Mouse (Mus musculus) cerebellum, adult 9-11 months (tissue): ENCODE results near the gene Wipi1.

Experiments used
- DNase-seq: peaks from one replicate; pipeline ENCODE4 v3.0.0; 2022

Gene Wipi1

GRCm38 (mm10) chr11:109616766-109617165 lies 5.0 kb upstream of the Wipi1 start:
- no peak for DNase-seq

GRCm38 (mm10) chr11:109616352-109616751 lies 4.6 kb upstream of the Wipi1 start:
- DNase-seq: no peak

- DNase-seq: no peak
These were observed 3.5 kb upstream of the Wipi1 start for GRCm38 (mm10) chr11:109615286-109615685.

DNA sequence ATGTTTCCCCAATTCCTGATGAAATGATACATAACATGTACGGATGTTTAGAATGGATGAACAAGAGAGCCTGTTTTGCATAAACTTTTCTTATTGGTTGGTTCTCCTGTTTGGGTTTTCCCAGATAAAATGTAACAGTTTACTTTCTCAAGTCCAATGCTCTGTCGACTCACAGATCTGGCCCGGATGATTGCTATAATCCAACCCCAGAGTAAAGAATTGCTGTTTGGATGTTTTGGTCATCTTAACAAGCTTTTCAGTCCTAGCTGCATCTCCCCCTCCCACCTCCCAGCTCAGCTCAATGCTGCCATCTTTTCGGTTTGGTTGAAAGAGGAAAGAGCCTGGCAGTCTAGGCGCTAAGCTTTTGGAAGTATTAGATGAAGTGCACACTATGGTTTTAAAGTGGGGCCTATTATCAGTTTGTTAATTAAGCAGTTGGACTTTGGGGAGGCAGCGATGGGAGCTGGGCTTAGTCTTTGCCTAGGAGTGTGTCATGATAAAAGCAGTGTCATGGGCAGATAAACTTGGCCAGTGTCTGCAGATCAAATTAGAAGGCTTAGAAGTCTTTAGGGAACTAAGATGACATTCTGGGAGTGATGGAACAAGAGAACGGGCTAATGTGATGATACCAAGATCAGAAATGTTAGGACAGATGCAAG lies 1.2 kb upstream of the Wipi1 start:
- DNase-seq: no peak

DNA sequence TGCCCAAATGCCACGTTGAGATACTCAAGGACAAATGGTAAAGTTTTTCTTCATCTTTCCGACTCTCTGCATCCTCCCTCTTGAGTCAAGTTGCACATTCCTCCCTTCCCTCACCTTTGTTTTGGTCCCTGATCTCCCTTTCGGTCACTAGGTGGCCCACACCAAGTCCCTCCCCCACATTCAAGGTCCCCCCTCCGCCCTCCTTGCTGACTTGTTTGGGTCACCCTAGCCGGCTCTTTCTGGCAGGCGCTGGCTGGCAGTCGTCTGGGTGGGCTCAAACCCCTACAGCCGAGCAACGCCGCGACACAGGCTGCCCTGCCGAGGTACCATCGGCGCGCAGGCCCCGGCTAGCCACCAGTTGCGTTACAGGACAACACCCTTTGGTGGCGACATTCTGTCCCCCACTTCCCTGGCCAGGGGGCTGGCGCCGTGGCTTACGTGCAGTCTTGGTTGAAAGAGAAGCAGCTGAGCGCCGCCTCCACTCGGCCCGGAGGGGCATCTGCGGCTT lies 918 bp downstream of the Wipi1 start:
- DNase-seq: no peak

DNA sequence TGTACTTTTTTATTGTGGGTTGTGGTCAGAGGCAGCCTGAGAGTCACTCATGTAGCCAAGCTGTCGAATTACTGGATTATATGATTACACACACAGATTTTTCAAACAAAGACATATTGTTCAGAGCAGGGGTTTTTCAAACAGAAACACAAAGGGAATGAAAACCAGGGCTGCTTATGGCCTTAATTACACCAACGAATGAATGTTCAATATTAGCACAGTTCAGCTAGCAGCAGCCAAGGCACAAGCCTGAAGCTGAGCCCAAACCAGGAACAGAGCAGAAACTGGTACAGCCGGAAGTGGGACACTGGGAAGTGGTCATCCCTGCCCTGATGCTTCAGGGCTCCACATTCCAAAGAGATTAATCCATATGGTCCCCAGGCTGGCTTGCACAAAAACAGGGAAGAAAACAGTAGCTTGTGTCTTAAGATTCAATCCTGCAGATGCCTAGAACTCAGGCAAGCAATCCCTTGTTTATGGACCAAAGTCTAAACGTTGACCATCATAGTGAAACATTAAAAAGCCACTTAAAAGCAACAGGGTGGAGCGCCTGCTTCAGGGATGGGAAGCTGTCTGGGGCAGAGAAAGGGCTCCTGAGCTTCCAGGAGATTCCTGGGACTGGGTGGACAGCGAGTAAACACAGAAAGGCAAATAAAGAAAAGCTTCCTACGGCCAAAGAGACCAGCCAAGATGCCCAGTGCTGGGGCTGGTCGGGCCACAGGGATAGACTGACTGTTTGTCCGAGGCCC lies 1.5 kb downstream of the Wipi1 start:
- no peak for DNase-seq

- DNase-seq: no peak
These were observed 2.7 kb downstream of the Wipi1 start for GRCm38 (mm10) chr11:109608976-109609625.

DNA sequence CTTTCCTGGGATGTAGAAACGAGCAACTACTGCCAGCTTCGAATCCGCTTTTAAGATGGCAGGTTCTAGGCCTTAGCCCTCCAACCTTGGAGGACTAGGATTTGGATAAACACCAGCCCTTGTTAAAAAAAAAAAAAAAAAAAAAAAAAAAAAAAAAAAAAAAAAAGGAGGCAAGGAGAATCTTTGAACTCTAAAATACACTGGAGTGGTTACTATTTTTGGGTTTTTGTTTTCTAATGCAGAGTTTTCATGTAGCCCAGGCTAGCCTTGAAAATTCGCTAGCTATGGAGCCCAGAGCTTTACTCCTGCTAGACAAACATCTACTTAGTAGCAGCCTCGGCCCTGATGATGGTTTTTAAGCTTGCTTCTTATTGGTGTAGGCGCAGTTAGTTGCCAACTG lies 4.2 kb downstream of the Wipi1 start:
- DNase-seq: no peak

DNA sequence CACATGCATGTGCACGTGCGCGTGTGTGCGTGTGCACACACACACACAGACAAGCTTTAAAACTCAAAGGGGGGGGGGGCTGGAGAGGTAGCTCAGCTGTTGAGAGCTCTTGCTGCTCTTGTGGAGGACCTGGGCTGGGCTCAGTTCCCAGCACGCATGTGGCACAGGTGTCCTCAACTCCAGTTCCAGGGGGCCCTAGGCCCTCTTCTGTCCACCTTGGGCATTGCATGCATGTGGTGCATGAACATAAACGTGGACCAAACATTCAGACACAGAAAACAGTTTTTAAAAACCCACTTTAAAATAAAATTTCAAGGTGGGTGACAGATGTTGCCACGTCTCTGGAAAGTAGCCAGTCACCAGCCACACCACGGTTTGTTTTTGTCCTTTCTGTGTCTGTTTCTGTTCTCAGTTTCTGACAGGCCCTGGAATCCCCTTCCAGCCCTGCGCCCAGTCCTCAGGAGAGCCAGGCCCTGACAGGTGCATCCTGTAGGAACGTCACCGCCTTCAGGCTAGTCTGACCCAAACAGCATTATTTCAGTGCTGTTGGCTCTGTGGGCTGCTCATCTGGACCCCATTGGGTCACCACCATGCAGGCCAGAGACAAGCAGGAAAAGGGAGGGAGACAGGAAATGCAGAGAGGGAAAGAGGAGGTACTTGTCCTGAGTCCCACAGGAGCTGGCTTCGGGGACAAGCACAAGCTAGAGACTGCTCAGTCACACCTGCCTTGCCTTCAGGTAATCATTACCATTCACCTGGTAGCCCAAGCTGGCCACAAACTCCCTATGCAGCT lies 12.8 kb downstream of the Wipi1 start:
- no peak for DNase-seq

DNA sequence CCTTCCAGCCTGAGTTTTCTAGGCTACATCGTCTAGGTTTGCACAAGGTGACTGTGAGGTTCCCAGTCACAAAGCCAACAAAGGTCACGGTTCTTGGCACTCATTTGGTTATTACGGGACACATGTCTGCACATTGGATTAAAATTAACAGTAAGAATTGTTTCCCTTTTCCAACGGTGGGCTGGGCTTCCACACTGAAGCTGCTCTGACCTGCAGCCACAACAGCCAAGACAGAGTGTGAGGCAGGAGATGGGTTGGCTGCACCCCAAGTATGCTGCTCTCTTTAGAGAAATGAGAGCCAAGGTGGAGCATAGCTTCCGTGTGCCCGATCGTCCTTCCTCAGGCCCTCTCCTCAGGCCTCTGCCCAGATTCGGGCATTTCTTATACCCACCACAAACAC lies 17.0 kb downstream of the Wipi1 start:
- DNase-seq: no peak

DNA sequence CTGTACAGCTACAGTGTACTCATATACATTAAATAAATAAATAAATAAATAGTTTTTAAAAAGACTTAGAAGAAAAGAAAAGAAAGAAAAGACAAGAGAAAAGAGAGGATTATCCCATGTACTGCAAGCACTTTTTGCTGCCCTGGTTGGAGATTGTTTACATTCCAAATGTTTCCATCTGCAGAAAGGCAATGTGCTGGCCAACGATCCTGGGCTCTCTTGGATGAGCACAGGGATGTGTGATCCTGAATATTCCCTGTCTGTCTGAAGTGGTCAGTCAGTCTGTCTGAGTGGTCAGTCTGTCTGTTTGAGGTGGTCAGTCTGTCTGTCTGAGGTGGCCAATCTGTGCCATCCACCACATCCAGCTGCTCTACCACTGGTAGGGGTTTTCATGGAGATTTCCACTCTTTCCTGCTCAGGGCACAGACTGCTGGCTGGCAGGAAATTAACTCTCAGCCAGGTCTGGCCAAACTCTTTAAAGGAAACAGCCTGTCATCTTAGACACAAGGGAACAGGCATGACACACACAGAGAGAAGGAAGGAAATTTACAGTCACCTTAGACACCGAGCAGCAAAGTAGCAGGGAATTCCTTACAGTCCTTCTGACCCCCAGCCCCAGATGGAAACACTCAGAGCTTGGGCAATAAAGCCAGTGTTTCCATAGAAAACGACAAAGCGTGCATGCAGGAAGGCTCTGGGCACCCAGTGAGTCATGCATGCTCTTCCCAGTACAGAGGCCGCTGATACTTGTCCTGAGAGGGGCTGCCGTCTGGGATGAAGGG lies 18.4 kb downstream of the Wipi1 start:
- DNase-seq: no peak

- no peak for DNase-seq
These were observed 20.3 kb downstream of the Wipi1 start for GRCm38 (mm10) chr11:109591511-109591910.

GRCm38 (mm10) chr11:109590012-109590411 lies 21.8 kb downstream of the Wipi1 start:
- no peak for DNase-seq

DNA sequence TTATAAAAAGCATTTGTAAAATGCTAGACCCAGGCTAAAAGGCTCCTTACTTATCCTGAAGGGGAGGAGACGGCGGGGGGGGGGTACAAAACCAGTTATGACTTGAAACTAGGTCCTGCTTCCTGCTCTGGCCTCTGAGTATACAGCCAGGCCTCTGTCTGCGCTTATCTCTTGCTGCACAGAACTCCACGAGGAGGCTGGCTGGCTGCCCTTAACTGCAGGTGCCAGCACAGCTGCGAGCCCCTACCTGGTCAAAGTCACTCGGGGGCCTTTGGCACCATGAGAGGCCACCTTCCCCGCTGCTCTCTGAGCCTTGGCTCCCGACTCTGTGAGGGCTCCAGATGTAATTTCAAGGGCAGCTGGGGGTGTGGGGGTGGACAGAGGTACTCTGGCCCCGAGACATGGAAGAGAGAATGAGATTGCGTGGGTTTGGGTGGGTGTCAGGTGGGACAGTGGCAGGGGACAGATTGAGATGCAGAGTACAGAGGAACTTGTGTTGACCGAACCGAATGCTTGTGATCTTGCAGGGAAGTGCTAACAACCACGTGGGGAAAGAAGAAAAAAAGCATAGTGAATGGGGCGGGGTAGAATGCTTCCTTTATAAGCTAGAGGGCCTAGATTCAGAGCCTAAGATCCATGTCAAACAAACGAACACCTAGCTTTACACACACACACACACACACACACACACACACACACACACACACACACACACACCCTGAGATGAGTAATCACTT lies 24.0 kb downstream of the Wipi1 start:
- no peak for DNase-seq

- DNase-seq: no peak
These were observed 24.7 kb downstream of the Wipi1 start for GRCm38 (mm10) chr11:109587019-109587418.

DNA sequence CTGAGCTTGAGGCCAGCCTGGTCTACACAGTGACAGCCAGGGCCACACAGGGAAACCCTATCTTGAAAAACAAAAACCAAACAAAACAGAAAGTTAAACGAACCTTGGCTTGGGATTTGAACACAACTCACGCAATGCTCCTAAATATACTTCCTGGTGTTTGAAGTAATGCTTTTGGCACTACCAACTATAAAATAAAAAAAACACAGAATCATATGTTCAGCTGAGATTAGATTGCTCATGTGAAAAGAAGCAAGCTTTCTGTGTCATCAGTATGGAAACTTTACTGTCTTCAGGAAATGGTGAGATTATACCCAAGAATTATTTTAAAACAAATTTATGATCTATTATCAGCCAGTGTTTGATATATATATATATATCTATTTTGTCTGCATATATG lies 25.3 kb downstream of the Wipi1 start:
- no peak for DNase-seq

DNA sequence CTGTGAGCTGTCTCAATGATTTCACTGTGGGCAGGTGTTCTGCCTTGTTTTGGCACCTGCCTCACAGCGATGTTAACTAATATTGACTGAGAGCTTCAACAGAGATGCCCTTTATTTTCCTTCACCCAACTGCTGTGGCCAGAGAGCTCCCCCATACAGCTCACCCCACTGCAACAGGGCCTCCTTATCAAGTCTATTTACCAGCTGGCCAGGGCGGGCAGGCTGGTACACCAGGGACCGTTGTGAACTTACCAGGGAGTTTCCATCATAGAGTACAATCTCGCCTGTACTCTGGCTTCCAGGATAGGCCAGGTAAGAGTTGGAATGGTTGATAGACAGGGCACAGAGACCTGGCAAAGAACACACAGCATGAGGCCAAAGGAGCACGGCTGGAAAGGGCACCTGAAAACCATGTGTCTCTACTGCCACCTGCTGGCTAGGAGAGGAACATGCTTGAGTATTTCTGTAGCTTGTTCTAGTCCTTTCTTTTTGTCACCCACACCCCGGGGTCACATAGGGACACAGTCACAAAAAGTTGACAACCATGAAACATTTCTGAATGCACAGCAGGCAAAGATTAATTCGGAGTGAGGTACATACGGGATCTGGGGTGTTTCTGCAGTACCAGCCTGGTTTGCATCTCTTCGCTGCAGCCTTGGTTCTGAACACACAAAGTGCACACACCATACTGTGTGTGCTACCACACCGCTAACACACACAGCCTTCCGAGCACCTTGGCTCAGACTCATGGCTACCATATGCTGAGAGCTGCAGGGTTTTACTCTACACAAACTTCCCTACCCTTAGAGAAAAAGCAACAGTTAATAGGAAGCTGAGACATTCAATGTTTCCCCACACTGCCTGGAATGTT lies 26.7 kb downstream of the Wipi1 start:
- DNase-seq: peak; percentile 88

GRCm38 (mm10) chr11:109583986-109584385 lies 27.8 kb downstream of the Wipi1 start:
- DNase-seq: no peak

DNA sequence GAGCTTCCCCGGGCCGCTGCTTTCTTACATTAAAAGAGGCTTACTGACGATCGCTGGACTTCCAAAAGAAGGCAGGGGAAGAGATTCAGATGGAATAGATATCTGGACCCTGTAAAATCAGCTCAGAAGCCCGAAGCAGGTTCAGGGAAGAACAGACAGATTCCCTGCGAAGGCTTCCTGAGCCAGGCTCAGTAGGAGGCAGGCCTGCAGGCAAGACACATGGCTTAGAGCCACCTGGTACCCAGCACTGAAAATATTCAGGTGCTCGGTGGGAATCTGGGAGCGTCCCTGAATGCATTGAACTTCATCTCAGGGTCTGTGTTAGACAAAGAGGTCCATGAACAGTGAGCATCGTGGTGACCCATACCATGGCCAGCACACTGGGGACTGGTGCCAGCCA lies 31.8 kb downstream of the Wipi1 start:
- DNase-seq: peak; percentile 69

DNA sequence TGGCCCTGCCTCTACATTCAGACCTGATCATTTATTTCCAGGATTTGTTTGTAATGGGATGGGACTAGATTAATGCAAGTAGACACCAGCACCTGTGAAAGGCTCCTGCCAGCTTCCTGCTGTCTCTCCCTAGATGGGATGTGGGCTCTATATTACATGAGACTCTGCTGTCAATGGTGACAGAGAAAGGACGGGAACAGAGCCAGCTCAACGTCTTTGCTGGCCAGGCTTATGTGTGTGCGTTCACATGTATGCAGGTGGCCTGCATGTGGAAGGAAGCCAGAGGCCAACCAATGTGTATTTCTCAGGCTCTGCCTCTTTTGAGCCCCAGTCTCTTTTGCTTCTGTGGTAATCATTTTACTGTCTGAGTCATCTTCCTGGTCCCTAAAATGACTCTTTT lies 33.2 kb downstream of the Wipi1 start:
- DNase-seq: peak; percentile 34

- DNase-seq: no peak
These were observed 35.9 kb downstream of the Wipi1 start for GRCm38 (mm10) chr11:109575832-109576231.
